Mouse (Mus musculus) midbrain, embryonic 15.5 days (tissue): ENCODE data around the gene Nat8f6. TPM values are rescaled to one million over a fixed set of nuclear protein-coding genes. Genes with fewer than 3 reads are reported as not detected.
"Not testable (repeated sequence)": the region's sequence is repeated elsewhere in the genome, so short reads cannot be mapped to it uniquely, and the experiment has no call there.

Source experiments
- ATAC-seq: fragments of 200-750 bp; cut with Nextera tagmentation; replicated peaks from 2 replicates; pipeline ENCODE4 v1.8.0; 2017; ENCODE audit warnings: moderate TSS enrichment
- H3K27ac ChIP-seq: fragments of 300-500 bp; sonication (generic); 2 replicates; pipeline ENCODE4 v1.5.1; 2015; ENCODE audit warnings: mild to moderate bottlenecking, inconsistent platforms
- H3K27me3 ChIP-seq: fragments of 300-500 bp; sonication (generic); replicated peaks from 2 replicates; pipeline ENCODE4 v1.6.1; 2015; ENCODE audit warnings: inconsistent platforms
- H3K36me3 ChIP-seq: fragments of 300-500 bp; sonication (generic); replicated peaks from 2 replicates; pipeline ENCODE4 v1.6.1; 2015; ENCODE audit warnings: inconsistent platforms
- H3K4me1 ChIP-seq: fragments of 300-500 bp; sonication (generic); 2 replicates; pipeline ENCODE4 v1.6.1; 2015; ENCODE audit warnings: inconsistent platforms
- H3K4me2 ChIP-seq: fragments of 300-500 bp; sonication (generic); 2 replicates; pipeline ENCODE4 v1.6.1; 2015; ENCODE audit warnings: inconsistent platforms, mild to moderate bottlenecking, moderate library complexity
- H3K4me3 ChIP-seq: fragments of 300-500 bp; sonication (generic); 2 replicates; pipeline ENCODE4 v1.5.1; 2015; ENCODE audit warnings: mild to moderate bottlenecking, inconsistent platforms
- H3K9ac ChIP-seq: fragments of 300-500 bp; sonication (generic); 2 replicates; pipeline ENCODE4 v1.6.1; 2015; ENCODE audit warnings: mild to moderate bottlenecking, inconsistent platforms
- H3K9me3 ChIP-seq: fragments of 300-500 bp; sonication (generic); 2 replicates; pipeline ENCODE4 v1.6.1; 2016; ENCODE audit warnings: inconsistent platforms
- WGBS: fragments of 180-500 bp; shearing (Covaris S2); methylation state at CpG from one replicate; pipeline ENCODE4 v1.1.7; 2015; ENCODE audit warnings: mixed read lengths; 5-methylcytosine and 5-hydroxymethylcytosine counted together
- polyA plus RNA-seq: library from polyadenylated mRNA; unstranded; fragments of >200 nt; fragmentation: Nextera tagmentation; extraction: Ambion mirVana; gene quantifications from 2 replicates; pipeline ENCODE4 v1.2.1, GENCODE M21; 2015

The Nat8f6 gene
- polyA plus RNA-seq, 1 experiment from 2014 or later = not detected

DNA sequence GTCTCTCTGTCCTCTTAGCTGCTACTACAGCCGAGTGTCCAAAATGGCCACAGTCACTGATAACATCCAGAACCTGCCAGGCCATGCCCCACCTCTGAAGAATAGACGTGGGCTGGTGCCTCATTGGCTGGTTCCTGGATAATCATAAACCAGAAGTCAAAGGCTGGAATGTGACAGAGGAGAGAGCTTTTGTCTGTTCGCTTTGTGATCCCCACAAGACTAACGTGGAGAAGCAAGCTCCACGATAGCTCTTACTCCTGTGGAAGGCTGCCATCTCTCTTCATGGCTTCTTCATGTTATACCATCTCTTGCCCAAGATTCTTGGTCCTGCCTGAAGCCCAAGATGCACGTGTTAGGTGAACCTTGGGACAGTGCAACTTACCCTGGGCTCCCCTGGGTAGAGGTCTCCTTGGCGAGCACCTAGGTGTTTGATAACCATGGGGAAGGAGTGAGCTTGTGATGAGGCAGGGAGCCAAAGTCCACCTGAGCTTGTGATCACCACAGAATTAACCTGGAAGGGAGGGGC lies 11.1 kb upstream of the Nat8f6 start, which contains the start of gene Nat8:
Gene Nat8 (minus strand): TSS at position 287 of the 526 bp plus-strand sequence.
- ATAC-seq = no peak
- no peak within 1 kb of the TSS for H3K27ac ChIP-seq
- no peak within 1 kb of the TSS for H3K4me3 ChIP-seq
- no peak within 1 kb of the TSS for H3K9ac ChIP-seq
- H3K9me3 ChIP-seq = no peaks in the 10 kb centered on the region
- 78% methylated on average over 7 of the region's 7 CpGs for WGBS
- H3K4me1 ChIP-seq = no peaks in the 10 kb centered on the region
- no peak within 1 kb of the TSS for H3K4me2 ChIP-seq
- H3K36me3 ChIP-seq = no peaks in the 10 kb centered on the region
- no peaks in the 10 kb centered on the region for H3K27me3 ChIP-seq

DNA sequence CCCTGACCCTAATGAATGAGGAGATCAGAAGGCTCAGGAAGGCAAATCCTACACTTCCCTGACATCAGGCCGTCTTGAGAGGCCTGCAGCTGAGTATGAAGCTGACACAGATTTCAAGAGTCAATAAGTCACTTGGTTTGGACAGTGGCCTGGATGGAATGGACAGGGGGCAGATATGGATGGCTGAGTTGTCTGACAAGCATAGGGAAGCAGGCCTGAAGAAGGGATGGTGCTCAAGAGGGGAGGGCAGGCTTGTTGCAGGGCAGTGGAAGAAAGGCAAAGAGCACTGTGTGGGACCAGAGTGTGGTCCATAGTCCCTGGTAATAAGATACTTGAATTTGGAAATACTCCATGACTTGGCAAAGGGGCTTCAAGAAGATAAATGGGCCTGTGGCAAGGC lies 8.7 kb upstream of the Nat8f6 start:
- Histone ChIP-seq H3K9me3 (no peaks in the 10 kb centered on the region), H3K36me3 (no peaks in the 10 kb centered on the region), H3K4me1 (no peaks in the 10 kb centered on the region), H3K4me2 (no peak overlapping the region), H3K27ac (no peak overlapping the region), H3K9ac (no peak overlapping the region), H3K4me3 (no peak overlapping the region), H3K27me3 (no peaks in the 10 kb centered on the region)
- WGBS = 68% methylated on average over 1 of the region's 1 CpGs
- ATAC-seq = no peak

DNA sequence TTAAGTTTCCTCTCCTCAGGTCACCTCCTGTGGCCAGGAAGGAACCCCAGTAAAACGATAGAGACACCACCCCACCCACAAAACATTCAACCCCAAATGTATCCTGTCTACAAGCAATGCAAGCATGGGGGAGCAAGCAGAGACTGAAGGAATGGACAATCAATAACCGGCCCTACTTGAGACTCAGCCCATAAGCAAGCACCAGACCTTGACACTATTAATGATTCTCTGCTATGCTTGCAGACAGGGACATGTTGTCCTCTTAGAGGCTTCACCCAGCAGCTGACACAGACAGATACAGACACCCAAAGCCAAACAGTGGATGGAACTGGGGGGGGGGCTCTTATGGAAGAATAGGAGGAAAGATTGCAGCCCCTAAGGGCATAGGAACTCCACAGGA lies 5.1 kb upstream of the Nat8f6 start:
- H3K27ac ChIP-seq = no peak overlapping the region
- H3K9me3 ChIP-seq = no peaks in the 10 kb centered on the region
- H3K9ac ChIP-seq = no peak overlapping the region
- ATAC-seq = no peak
- no peak overlapping the region for H3K4me2 ChIP-seq
- H3K4me3 ChIP-seq = no peak overlapping the region
- H3K27me3 ChIP-seq = no peaks in the 10 kb centered on the region
- H3K36me3 ChIP-seq = no peaks in the 10 kb centered on the region
- 88% methylated on average over 2 of the region's 2 CpGs for whole genome bisulfite sequencing
- H3K4me1 ChIP-seq = no peaks in the 10 kb centered on the region

DNA sequence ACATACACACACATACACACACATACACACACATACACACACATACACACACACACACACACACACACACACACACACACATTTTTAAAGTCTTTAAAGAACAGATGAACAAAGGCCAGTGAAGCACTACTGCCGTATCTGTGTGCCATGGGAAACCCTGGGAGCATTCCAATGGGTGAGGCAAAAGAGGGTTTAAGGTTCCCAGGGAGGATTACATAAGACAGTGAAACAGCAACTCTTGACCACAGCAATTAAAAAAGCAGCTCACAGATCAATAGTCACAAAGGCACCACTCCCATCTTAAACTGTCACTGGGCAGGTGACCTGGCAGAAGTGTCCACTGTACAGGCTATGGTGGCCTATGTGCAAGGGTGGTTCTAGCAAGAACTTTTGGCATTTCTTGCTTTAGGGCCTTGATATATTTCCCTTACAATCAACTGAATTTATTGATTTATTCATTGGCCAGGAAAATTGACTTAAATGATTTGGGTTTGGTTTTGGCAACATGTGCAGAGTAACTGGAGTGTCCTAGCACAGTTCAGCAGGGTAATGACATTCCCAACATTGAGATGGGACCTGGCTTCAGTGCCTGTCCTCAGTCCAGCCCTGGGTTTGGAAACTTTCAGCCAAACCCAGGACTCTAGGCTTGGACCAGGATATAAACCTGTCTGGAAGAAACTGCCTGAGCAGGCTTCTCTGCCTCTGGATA lies 2.8 kb upstream of the Nat8f6 start:
- Histone ChIP-seq H3K9me3 (no peaks in the 10 kb centered on the region), H3K4me1 (no peaks in the 10 kb centered on the region), H3K36me3 (no peaks in the 10 kb centered on the region), H3K27ac (no peak overlapping the region), H3K27me3 (no peaks in the 10 kb centered on the region), H3K4me2 (no peak overlapping the region), H3K4me3 (no peak overlapping the region), H3K9ac (no peak overlapping the region)
- no peak for ATAC-seq
- WGBS = 87% methylated on average over 1 of the region's 1 CpGs

DNA sequence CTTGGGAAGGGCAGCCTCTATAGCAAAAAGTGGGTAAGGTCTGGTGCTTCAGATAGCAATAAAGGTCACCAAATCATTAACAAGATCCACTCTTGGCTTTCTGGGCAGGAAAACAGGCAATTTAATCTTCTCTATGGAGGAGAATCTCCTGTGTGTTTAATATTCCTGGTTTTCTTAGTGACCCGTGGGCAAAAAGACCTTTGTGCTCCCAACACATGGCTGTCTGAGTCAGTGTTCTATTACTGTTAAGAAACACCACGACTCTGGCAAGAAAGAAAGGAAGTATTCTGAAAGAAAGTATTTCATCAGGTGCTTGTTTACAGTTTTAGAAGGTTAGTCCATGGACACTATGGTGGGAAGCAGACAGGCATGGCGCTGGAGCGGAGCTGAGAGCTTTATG lies 1.5 kb upstream of the Nat8f6 start:
- Histone ChIP-seq H3K4me3 (no peak overlapping the region), H3K36me3 (no peaks in the 10 kb centered on the region), H3K4me2 (no peak overlapping the region), H3K9me3 (no peaks in the 10 kb centered on the region), H3K9ac (no peak overlapping the region), H3K27me3 (no peaks in the 10 kb centered on the region), H3K4me1 (no peaks in the 10 kb centered on the region), H3K27ac (no peak overlapping the region)
- ATAC-seq = no peak
- 84% methylated on average over 4 of the region's 4 CpGs for WGBS

DNA sequence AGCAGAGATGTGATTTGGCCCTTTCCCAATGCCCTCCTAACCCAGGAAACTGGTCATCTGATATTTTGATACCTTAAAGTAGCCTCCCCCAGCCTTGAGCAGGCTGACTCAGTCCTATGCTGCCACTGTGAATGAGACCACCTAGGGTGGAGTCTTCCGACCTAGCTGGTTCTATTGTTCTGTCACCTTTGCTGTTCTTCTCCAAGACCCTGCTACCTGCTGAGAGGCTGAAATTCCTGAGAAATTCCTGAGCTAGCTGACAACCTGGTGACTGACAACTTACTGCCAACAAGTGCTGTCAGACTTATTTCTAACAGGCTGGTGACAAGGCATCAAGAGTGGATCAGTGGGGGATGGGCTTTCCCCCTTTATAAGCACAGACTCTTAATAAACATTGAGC lies 2.4 kb downstream of the Nat8f6 start:
- WGBS = 17% methylated on average over 1 of the region's 1 CpGs
- no peaks in the 10 kb centered on the region for H3K9me3 ChIP-seq
- no peak for ATAC-seq

DNA sequence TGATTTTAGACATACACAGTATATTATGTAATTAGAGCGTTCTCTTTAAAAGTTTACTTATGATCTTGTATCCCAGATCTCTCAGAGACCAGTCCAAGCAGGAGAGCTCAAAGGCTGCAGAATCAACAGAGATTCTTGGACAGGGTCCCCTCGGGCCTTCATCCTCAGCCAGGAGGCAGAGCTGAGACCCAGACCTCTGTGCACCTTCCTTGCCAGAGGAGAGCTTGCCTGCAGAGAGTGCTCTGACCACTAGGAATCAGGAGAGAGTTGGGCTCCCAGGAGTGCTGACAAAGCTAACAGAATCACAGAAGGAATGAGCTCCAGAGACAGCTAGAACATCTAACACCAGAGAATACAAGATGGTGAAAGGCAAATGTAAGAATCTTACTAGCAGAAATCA lies 7.4 kb downstream of the Nat8f6 start:
- no peaks in the 10 kb centered on the region for H3K36me3 ChIP-seq
- 87% methylated on average over 2 of the region's 2 CpGs for WGBS
- no peaks in the 10 kb centered on the region for H3K9me3 ChIP-seq
- H3K4me1 ChIP-seq = no peaks in the 10 kb centered on the region
- ATAC-seq = no peak
- H3K4me3 ChIP-seq = no peak overlapping the region
- H3K27me3 ChIP-seq = no peaks in the 10 kb centered on the region
- H3K9ac ChIP-seq = no peak overlapping the region
- no peak overlapping the region for H3K4me2 ChIP-seq
- H3K27ac ChIP-seq = no peak overlapping the region

More for the DNA sequence above, 2.4 kb downstream of the Nat8f6 start:
- Histone ChIP-seq H3K36me3 (no peaks in the 10 kb centered on the region), H3K4me1 (no peaks in the 10 kb centered on the region), H3K4me3 (no peak overlapping the region), H3K27me3 (no peaks in the 10 kb centered on the region), H3K27ac (no peak overlapping the region), H3K4me2 (no peak overlapping the region), H3K9ac (no peak overlapping the region)

DNA sequence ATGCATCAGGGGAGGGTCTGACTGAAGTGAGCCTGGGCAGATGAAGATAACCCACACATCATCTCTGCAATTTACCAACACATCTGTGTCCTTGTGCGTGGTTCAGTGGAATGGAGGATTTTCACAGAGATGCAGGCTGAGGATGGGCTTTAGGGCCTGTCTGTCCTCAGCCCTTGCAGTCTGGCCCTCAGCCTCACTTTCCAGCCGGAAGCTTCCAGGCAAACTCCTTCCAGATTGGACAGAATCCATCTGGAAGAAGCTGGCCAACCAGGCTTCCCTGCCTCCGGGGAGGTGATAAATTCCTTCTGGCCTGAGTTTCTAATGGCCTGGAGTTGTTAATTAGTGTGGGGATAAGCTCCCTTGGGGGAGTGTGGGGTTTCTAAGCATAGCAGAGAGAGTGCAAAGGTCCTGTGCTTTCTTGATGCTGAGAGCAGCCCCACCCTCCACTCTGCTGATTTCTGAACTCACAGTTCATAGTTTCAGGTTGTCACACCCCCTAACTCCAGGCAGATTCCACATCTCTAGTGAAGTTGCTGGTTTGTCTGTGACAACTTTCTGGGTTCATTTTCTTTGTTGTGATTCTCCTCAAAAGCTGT lies 9.7 kb downstream of the Nat8f6 start:
- H3K27ac ChIP-seq, H3K9me3 ChIP-seq, H3K36me3 ChIP-seq, H3K4me3 ChIP-seq, ATAC-seq, H3K4me2 ChIP-seq, H3K27me3 ChIP-seq, H3K4me1 ChIP-seq, H3K9ac ChIP-seq: not testable (repeated sequence)
- WGBS = 68% methylated on average over 3 of the region's 3 CpGs

DNA sequence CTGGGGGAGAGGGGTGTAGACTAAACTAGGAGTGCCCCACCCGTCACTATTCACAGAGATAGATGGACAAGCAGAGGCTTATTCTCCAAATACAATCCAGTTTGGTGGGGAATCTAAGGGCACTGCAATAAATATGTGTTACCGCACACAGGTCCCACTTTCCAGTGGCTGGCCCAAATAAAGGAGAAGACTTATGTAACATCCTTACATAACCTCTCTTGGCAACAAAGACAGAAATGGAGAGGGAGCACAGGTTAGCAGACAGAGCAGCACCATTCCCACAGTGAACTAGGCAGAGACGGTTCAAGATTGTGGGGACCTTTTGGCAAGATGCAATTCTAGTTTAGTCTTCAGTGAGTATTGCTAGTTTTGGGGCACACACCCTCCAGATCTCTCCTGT lies 10.2 kb downstream of the Nat8f6 start:
- H3K9me3 ChIP-seq, H3K27ac ChIP-seq, H3K9ac ChIP-seq, H3K4me1 ChIP-seq, H3K27me3 ChIP-seq, H3K4me3 ChIP-seq, H3K36me3 ChIP-seq, H3K4me2 ChIP-seq, ATAC-seq: not testable (repeated sequence)
- 88% methylated on average over 3 of the region's 3 CpGs for WGBS

DNA sequence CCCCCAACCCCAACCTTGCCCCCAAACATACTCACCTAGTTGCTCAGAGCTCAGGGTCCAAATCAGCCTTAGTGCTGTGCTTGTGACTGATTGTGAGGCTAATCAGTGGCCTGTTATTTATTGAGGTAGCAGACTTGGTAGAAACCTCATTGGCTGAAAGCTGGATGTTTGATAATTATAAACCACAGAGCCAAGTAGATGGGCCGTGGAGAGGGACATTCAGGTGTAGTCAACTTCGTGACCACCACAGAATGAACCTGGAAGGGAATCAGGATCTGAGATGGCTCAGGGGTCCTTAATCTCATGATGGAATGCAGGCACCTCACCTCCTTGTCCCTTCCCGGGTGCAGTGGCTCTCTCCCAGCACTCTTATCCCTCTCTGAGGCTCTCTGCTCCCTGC lies 11.0 kb downstream of the Nat8f6 start:
- H3K27ac ChIP-seq, H3K9ac ChIP-seq, H3K4me3 ChIP-seq, ATAC-seq, H3K36me3 ChIP-seq, H3K27me3 ChIP-seq, H3K9me3 ChIP-seq, H3K4me2 ChIP-seq, H3K4me1 ChIP-seq: not testable (repeated sequence)
- WGBS = 78% methylated on average over 3 of the region's 3 CpGs

DNA sequence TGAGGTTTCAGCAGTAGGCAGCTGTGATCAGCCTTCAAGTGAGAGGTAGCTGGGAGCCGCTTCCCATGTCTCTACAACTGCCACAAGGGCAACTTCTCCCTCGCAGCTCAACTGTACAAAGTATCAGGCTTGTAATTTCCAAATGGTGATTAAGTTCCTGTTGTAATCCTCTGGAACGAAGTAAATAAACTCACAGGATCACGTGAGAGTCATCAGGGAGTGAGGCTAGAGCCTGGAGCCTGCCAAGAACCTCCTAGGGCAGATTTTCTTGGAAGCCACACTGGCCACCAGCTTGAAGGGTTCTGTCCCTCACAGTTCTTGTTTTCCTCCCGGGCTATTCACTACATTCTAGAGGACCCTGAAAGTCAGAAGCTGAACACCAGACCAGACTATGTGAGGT lies 17.6 kb downstream of the Nat8f6 start:
- H3K27ac ChIP-seq, H3K4me2 ChIP-seq, H3K9me3 ChIP-seq, H3K27me3 ChIP-seq, ATAC-seq, H3K9ac ChIP-seq, H3K4me3 ChIP-seq, H3K36me3 ChIP-seq, H3K4me1 ChIP-seq: not testable (repeated sequence)
- 75% methylated on average over 5 of the region's 5 CpGs for WGBS

DNA sequence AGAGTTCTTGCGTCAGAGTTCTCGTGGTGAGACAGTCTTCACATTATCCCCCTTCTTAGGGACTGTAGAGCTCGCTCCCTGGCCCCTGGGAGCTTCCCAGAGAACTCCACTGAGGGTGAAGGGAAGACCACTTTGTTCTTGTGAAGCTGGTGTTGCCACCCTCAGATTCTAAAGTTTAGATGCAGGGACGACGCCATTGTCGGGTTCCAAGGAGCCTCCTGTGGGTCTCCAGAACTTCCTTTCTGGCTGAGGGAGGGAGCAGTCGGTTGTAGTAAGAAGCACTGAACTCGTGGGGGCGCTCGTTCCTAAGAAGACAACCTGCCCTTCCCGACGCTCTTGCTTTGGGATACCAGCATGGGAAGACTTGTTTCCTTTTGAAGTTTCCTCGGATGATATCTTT lies 55.2 kb downstream of the Nat8f6 start, which contains the start of gene Nat8f3:
Gene Nat8f3 (minus strand): TSS at position 223 of the 400 bp plus-strand sequence.
- not testable (repeated sequence) for ATAC-seq, H3K27me3 ChIP-seq, H3K4me3 ChIP-seq, H3K9me3 ChIP-seq, H3K9ac ChIP-seq, H3K36me3 ChIP-seq, H3K27ac ChIP-seq, H3K4me1 ChIP-seq, H3K4me2 ChIP-seq
- WGBS = 63% methylated on average over 13 of the region's 13 CpGs
